Mouse (Mus musculus) WW6 (cell line): ENCODE data around the gene Lrpap1.

Experiments
- DNase-seq: peaks from one replicate; pipeline ENCODE4 v3.0.0-alpha.2; 2013; ENCODE audit warnings: low read depth, low spot score

The Lrpap1 gene

DNA sequence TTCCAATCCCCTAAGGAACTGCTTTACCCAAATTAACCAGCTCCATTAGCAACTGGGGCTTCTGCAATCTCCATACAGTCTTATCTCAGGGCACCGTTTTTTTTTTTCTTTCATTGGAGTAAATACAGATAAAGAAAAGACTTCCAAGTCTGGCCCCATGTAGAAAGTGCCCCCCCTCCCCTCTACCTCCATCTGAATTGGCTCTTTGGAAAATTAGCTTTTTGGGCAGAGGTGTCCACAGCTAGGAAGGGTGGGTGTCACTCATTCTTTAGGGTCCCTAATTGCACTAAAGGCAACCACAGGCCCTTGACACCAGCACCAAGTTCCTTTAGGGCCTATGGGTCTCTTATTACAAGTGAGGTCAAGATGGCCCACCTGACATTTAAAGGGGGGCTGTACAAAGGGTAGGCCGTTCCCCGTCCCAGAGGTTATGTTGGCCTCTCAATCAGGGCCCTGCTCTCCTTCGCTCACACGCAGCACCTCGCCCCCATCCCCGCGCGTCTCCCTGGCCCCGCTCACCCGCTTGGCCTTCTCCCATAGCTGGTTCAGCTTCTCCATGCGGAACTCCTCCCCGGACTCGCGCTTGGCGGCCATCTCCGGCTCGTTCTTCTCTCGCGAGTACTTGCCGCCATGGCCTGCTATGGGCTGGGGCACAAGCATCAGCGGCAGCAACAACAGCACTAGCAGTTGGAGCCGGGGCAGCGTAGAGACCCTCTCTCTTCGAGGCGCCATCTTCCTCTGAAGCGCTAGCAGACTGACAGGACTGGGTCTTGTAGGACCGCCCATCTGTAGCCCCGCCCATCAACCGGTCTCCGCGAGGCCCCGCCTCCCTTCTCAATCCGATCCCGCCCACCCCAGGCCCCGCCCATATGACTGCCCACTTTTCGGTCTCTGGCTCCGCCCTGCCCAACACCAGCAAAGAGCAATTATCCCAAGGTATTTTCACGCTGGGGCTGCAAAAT is at the start of gene Lrpap1:
Gene Lrpap1, minus strand, starts transcription at position 807 of the 962 bp plus-strand sequence.
- peak; percentile 77 for DNase-seq

DNA sequence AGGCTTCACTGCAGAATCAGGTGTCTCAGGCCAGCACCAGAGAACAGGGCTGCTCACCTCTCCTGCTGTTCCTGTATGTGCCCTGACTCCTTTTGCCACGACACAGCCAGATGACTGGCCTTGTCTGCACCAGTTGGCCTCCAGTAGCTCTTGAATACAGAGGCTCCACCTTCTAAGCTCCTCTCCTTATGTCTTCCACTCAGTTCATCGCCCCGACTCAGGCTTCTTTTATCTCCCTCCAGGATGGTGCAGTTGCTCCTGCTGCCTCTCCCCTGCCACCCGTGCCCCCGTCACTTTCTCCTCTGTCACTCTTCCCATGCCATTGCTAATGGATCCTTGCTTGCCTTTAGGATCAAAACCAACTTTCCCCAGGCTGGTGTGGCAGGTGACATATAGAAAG is 44.4 kb upstream of the Lrpap1 start:
- DNase-seq = no peak

DNA sequence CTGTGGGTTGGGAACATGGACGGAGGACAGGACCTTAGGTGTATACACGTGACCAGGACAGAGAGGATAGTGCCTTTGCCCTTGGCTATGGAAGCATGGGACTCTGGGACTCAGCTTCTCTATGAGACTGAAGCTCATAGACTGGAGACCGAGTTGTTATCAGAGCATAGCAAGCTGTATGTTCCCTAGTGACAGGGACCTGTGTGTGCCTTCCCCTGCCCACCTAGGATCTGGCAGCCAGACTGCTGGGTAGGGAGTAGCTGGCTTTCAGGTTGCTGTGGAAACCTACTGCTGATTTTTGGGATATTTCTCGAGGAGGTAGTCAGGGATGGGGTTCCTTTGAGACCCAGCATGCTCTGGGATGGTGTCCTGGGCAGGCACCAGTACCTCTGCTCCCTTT is 44.0 kb upstream of the Lrpap1 start:
- no peak for DNase-seq

DNA sequence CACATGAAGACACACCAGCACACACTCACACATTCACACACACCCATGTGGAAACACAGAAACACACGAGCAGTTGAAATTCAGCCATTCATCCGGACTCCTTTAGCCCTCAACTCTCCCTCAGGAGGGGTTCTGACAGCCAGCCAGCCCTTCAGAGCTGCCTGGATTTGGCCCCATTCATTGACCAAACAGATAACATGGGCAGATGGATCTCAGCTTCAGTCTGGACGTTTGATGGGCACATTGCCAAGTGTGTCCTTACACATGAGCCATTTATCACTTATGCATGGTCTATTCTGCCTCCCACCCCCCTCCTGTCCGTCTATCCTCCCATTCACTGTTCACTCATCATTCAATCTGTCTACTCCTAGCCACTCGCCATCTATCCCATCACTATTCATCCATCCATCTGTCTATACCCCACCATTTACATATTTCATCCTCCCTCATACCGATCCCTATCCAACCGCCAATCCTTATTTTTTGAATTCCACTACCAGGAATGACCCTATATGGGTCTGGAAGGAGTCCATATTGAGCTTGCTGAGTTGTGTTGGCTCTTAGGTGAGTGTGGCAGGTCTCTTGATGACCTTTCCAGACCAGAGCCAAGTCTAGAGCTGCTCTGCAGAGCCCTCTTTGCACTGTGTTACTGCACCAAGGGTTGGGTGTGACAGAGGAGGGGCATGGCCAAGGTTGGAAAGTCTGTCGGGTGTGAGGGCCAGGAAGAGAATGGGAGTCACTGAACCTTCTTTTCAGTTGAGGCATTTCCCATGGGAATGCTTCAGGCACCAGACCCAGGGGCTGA is 42.6 kb upstream of the Lrpap1 start:
- no peak for DNase-seq

DNA sequence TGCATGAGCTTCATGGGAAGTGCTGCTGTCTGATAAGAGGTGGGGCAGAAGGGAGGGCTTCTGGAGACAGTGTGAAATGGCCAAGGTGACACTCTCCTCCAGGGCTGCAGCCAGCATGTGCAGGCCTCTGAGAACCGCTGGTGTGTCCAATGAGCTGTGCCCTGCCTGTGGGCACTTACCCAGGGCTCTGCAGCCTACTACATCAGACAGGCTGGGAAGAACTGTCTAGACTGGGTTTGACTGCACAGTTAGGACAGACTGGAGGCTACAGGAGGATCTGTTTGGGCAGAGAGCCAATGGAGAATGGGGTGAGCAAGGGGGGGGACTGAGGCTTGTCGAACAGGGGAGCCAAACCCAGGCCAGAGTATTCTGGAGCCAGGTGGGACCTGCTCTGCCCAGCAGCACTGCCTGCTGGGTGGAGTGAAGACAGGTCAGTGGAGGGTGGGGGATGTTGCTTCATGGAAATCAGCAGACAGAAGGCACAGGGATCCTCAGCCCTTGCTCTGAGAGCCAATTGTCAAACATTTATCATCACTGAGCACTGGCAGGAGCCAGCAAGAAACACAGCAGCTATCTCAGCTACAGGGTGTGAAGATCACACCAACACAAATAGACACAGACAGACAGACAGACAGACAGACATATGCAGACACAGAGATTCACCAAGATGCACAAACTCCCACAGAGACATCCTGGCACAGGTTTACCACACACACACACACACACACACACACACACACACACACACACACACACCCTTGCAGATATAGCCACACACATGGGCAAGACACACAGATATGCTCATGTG is 41.8 kb upstream of the Lrpap1 start:
- DNase-seq = no peak

DNA sequence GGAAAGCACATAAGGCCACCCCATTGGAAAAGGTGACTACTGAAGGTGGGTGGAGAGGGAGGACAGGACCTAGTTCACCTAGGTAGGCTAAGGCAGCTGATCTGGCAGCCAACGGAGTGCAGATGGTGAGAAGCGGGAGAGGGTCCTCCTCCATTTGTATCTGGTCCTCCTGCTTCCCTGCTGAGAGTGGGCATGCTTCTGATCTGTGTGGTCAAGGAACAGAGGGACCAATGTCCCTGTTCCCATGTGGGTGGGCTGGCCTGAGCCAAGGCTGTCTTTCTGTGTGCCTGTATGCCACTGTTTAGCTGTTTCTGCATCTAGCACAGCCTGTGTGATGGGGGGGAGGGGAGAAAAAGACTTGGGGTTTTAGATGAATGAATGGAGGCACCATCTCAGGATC is 41.2 kb upstream of the Lrpap1 start:
- DNase-seq = no peak

DNA sequence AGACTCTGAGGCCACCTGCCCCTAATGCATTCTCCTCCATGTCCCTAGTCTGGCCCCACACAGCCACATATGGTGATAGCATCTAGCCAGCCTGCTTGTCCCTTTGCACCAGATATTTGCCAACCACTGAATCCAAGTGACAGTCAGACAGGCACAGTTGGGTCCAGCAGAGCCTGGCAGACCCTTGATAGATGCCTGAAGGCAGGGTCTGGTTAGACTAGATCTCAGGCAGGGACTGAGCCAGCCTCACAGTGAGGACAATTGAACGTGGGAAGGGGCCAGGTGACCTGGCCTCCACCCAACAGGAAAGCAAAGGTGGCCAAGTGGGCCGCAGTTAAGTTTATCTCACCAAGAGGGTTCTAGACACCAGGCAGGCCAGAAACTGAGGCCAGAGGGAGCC is 39.1 kb upstream of the Lrpap1 start:
- no peak for DNase-seq

DNA sequence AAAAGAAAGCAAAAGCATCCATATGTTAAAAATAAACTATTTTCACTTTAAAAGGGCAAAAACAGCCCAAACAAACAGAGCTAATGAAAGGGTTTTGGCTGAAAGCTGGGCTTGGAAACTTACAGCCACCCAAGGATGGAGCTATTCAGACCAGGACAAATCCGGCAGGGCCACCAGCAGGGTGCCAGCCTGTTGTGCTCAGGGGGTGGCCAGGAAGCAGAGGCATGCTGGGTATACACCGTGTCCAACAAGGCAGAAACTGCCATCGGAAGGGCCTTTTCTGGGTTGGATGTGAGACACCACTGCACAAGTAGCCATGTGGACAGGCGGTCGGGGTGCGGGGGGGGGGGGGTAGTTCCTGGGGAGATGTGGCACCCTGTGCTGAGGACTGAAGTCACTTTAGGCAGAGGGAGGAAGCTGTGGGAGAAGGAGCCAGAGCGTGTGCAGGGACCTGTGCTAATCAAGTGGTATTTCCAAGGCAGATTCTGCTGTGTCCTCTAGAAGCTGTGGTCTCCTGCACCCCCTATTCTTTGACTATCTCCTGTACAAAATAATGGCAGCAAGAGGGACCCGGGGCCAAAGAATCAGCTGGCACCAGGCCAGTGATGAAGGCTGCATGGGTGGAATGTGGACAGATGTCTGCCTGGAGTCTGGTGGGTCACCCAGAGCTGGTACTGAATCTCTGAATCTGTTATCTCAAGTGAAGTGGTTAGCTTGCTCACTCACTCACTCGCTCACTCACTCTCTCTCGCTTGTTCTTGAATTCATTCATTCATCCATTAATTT is 38.1 kb upstream of the Lrpap1 start:
- DNase-seq = no peak

DNA sequence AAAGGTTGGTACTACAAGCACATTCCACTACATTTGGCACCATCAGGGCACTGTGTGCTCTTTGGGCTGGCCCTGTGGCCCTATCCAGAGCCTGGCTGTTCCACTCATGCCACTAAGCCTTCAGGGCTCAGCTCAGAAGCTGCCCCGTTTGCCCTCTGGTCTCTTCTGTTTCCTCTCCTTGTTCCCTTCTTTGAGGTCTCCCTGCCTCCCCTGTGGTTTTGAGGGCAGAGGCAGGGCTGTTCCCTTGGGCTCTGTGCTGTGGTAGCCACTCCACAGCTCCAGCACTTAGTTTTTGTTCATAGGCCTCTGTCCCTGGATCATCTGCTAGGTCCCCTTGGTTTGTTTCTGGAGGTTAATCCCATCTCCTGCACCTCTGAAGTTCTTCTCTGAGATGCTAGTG is 37.3 kb upstream of the Lrpap1 start:
- DNase-seq = no peak

DNA sequence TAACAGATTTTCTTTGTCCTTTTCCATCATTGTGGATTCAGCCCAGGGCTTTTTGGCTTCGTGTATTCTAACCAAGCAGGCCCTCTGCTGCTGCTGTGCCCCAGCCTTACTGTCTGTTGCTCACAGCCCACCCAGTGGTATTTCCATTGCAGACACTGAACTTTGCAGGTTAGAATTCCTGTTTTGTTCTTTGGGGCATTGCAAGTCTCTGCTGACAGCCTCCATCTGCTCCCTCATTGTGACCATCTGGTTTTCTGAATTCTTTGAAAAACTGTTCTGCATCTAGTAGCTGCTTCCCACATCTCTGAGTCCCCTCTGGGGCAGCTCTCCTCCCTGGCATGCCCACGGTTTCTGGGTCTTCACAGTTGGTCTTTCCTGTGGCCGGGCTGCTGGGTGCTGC is 35.8 kb upstream of the Lrpap1 start:
- no peak for DNase-seq

DNA sequence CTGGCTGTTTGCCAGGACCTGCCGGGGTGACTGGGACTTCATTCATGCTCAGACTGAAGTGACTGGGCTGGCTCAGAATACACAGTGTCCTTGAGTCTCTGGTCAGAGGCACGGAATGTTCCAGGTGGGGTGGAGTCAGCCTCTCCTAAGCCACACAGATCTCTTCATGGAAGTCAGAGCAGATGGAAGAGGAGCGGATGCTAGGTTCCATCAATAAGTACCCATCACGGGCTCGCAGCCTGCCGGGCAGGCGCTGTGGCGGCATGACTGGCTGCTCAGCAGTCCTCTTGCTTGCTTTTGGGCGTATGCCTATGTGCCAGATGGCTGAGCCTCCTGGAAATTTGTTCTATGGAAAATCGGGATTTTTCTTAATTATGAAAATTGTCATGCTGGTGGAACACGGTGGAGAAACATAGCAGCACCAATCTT is 32.6 kb upstream of the Lrpap1 start:
- no peak for DNase-seq

DNA sequence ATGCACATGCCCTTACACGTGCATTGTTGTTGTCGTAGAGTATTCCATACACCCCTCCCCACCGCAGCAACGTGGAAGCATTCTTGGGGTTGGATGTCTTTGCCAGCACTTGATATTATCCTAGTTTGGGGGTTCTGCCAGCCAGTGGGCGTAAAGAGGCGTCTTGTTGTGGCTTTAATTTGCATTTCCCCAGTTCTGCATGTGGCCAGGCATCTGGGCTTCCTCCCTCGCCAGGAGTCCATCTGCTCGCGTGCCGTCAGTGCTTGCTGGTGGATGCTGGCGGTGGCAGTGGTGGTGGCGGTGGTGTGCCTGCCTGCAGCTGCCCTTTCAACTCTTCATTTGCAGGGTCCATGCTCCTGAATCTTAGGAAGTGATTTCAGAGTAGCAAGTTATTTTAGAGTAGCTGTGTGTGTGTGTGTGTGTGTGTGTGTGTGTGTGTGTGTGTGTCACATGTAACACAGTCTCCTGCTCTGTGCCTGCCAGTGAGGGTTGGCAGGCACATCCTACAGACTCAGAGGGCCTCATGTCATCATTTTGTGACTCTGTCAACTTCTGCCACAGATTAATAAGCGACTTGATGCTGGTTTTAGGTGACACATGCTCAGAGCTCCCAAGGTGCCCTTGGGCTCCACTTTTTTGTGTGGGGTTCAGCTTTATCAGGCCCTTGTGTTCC is 32.1 kb upstream of the Lrpap1 start:
- no peak for DNase-seq

DNA sequence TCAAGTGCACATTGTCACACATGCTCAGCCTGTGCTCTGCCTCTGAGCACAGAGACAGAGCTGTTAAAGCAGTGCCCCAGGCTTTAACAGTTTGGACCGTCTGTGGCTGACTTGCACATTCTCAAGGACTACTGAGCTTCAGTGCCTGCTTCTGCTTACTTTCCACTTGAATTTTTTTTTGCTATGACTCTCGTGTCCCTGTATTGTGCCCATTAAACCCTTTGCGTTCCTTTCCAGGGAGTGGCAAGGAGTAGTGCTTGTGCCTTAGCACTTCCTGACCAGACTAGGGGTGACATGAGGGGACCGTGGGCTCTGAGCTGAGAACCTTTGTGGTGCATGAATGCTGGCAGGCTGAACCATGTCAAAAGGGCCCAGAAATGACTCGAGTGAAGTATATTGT is 30.3 kb upstream of the Lrpap1 start:
- DNase-seq = no peak

DNA sequence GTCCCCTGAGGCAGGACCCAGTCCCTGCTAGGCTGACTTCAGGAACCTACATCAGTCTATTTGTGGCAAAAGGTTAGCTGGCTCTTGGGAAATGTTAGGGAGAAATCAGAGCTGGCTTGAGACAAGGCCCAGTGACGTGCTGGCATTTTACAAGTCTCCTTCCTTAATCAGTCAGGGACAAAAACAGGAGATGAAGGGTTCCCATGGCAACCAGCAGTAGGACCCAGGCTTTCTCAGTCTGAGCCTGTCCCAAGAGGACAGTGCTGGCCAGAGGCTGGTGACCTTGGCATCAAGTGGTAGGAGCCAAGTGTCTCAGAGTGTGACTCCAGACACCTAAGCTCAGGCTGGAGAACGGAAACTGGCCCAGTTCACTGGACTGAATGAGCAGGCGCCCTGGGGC is 28.7 kb upstream of the Lrpap1 start:
- DNase-seq = no peak

DNA sequence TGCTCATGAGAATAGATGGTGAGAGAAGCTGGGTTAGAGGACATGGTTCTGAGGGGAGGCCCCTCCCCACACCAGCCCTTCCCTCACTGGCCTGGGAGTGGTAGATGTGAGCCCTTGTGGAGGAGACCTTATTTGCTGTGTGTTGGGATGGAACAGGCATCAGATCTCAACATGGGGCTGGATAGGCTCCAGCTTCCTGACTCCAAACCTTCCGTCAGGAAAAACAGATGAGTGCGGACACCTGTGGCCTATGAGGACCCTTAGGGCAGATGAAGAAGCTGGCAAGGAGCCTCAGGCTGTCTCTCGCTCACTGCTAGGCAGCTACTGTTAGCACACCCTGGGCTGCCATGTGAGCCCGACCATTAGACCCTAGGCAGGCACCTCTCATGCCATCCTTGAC is 27.9 kb upstream of the Lrpap1 start:
- DNase-seq = no peak

DNA sequence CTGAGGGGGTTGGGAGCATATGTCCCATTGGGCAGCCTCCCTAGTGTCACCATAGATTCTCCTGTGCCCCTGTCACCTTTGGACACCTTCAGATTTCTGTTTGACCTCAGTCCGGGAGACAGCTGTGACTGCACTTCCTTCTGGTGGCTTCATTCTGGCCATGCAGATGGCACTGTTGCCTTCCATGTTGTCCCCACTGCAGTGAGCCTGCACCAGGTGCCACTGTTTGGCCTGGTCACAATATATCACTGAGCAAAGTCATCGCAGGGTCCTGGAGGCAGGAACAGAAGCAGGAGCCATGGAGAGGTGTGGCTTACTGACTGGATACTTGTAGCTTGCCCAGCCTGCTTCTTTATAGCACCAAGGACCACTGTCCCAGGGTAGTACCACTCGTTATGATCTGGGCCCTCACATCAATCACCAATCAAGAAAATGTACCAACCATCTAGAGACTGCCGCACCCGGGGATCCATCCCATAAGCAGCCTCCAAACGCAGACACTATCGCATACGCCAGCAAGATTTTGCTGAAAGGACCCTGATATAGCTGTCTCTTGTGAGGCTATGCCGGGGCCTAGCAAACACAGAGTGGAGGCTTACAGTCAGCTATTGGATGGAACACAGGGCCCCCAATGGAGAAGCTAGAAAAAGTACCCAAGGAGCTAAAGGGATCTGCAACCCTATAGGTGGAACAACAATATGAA is 26.9 kb upstream of the Lrpap1 start:
- DNase-seq = no peak

DNA sequence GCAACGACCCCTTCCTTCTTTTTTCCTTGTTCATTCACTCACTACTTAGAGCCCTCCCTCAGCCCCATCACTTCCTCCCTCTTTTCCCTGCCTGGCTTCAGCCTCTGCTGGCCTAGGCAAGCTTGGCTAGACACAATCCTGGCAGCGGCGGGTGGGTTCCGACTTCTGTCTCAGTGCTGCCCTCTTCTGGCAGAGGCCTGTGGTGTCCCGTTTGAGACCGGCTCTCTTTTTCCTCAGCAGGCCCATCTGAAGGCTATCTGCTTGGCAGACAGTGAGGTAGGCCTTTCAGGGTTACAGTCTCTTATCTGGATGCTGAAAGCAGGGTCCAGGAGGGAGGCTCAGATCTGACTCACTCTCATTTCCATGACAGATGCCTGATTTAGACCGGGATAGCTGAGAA is 26.2 kb upstream of the Lrpap1 start:
- DNase-seq = peak; percentile 48

DNA sequence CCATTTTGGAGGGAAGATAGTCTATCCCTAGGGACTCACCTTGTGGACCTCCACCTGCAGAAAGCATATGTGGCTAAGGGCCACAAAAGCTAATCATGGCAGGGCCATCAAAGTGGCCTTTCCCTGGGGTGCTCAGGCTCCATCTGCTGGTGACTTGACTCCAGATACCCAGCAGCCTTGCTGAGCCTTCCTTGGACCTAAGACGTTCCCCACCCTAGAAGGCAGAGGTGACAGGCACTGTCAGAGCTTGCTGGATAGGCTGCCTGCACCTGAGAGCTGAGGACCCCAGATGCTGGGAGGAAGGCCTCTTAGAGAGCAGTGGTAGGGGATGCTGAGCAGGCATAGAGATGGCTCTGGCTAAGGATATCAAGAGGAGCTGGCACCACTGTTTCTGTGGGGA is 25.7 kb upstream of the Lrpap1 start:
- no peak for DNase-seq

DNA sequence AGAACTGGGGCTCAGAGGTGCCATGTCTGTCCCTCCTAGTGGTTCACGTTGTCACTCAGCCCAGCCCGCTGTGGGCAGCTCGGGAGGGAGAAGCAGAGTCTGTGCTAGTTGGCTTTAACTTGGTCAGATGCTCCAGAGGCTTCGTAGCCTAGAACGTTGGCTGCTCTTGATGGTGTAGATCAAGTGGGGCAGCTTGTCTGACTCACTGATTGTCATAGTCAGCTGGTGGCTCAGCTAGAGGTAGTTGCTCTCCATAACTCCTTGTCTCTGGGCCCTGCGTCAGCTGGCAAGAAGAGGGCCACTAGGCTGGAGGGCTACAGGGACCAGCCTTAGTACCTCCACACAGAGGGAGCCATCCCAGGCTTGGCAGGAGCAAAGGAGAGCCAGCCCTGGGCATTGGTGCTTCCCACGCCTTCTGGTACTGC is 24.2 kb upstream of the Lrpap1 start:
- no peak for DNase-seq

DNA sequence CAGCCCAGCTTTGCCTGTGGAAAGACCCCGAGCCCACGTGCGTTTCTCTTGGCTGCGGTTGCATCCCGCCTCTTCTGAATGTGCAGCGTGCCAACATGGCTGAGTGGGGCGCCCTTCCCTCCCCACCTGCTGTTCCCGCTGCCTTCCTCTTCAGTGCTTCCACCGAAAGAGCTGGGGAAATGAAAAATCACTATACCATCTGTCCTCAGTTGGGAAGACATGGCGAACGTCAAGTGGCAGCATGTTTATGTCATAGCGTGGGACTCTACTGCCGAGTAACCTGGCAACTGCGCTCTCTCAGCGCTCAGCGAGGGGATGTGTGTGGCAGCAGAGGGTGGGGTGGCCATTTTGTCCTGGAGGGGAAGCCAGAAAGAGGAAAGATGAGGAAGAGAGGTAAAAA is 23.6 kb upstream of the Lrpap1 start:
- DNase-seq = no peak
